Mouse (Mus musculus) embryonic fibroblast, embryonic 13.5 days (primary cell): ENCODE results near the gene Ano1.

Experiments used
- CTCF ChIP-seq: IDR thresholded peaks from 2 replicates; pipeline ENCODE4 v1.5.1; 2011; ENCODE audit warnings: mild to moderate bottlenecking, control low read depth, low read length, moderate library complexity, borderline replicate concordance; ENCODE audit not compliant: insufficient read depth
- POLR2A ChIP-seq: IDR thresholded peaks from 2 replicates; pipeline ENCODE4 v1.6.1; 2011; ENCODE audit warnings: low read depth, mild to moderate bottlenecking, control low read depth, low read length, moderate library complexity

DNA sequence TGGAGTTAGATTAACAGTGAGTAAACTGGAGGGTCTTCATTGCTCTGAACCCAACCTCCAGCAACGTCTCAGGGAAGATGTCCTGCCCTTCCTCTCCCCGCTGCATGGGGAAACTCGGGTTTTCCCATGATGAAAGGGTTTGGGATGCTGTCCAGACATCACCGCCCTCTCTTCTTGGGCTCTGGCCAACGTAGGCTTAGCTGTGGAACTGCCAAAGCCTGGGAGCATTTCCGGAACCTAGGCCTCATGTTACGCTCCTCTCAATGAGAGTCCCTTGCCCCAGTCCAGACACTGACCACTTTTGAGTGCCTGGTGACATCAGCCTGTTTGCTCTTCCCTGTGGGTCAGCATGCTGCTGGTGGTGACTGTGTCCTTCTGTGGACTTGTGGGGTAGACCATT is 182.3 kb downstream of the Ano1 start:
- no peak for TF ChIP-seq CTCF
- TF ChIP-seq POLR2A, result no peak
